Mouse (Mus musculus) embryonic facial prominence, embryonic 12.5 days (tissue): Measurements from ENCODE around the gene Msi2. TPM values are rescaled to one million over a fixed set of nuclear protein-coding genes. Genes with fewer than 3 reads are reported as not detected.

ENCODE experiments used
- ATAC-seq: fragments of 200-750 bp; cut with Nextera tagmentation; 2 replicates; pipeline ENCODE4 v1.8.0; 2017; ENCODE audit not compliant: insufficient number of reproducible peaks, insufficient read depth, low FRiP score, low TSS enrichment
- H3K27ac ChIP-seq: fragments of 300-500 bp; sonication (generic); 2 replicates; pipeline ENCODE4 v1.5.1; 2016; ENCODE audit warnings: mild to moderate bottlenecking
- H3K27me3 ChIP-seq: fragments of 300-500 bp; sonication (generic); 2 replicates; pipeline ENCODE4 v1.6.1; 2016; ENCODE audit warnings: mild to moderate bottlenecking, moderate library complexity
- H3K36me3 ChIP-seq: fragments of 300-500 bp; sonication (generic); 2 replicates; pipeline ENCODE4 v1.6.1; 2016; ENCODE audit warnings: mild to moderate bottlenecking
- H3K4me1 ChIP-seq: fragments of 300-500 bp; sonication (generic); 2 replicates; pipeline ENCODE4 v1.6.1; 2016
- H3K4me2 ChIP-seq: fragments of 300-500 bp; sonication (generic); replicated peaks from 2 replicates; pipeline ENCODE4 v1.6.1; 2016; ENCODE audit warnings: mild to moderate bottlenecking, moderate library complexity
- H3K4me3 ChIP-seq: fragments of 300-500 bp; sonication (generic); 2 replicates; pipeline ENCODE4 v1.5.1; 2016; ENCODE audit warnings: mild to moderate bottlenecking
- H3K9ac ChIP-seq: fragments of 300-500 bp; sonication (generic); 2 replicates; pipeline ENCODE4 v1.6.1; 2016; ENCODE audit warnings: mild to moderate bottlenecking, moderate library complexity
- H3K9me3 ChIP-seq: fragments of 300-500 bp; sonication (generic); 2 replicates; pipeline ENCODE4 v1.6.1; 2016; ENCODE audit warnings: mild to moderate bottlenecking, moderate library complexity
- WGBS: fragments of 180-500 bp; shearing (Covaris S2); methylation state at CpG from one replicate; pipeline ENCODE4 v1.1.7; 2016; 5-methylcytosine and 5-hydroxymethylcytosine counted together
- polyA plus RNA-seq: library from polyadenylated mRNA; unstranded; fragments of >200 nt; fragmentation: Nextera tagmentation; extraction: Ambion mirVana; gene quantifications from 2 replicates; pipeline ENCODE4 v1.2.1, GENCODE M21; 2016

Gene Msi2
- polyA plus RNA-seq, 1 experiment from 2014 or later = 22.0 TPM

DNA sequence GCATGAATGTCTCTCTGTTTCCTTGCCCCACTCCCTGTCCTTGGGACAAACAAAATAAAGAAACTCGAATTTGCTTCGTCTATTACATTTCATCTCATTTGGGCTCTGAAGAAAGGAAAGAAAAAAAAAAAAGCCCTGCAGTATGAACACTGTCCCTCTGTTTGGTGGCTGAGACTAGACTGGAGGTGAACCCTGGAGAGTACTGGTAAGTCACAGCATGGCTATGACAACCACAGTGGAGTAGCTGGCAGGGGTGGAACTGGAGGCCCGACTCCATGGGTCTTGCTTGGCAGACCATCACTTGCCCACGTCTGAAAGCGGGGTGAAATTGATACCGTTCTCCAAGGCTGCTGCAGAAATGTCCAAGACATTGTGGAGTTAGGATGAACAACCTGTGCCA, 71.8 kb downstream of the Msi2 start:
- Histone ChIP-seq H3K27me3 (no peaks in the 10 kb centered on the region), H3K9me3 (no peaks in the 10 kb centered on the region), H3K27ac (0 out of 2 replicates have a peak overlapping the region, but pooled peaks have one; percentile 30), H3K36me3 (peaks cover 8% of the 10 kb centered on the region; the same call in 1 of the 2 replicates), H3K9ac (no peak overlapping the region), H3K4me1 (peaks cover 37% of the 10 kb centered on the region), H3K4me3 (no peak overlapping the region), H3K4me2 (no peak overlapping the region)
- ATAC-seq = no peak
- 78% methylated on average over 6 of the region's 6 CpGs for WGBS

DNA sequence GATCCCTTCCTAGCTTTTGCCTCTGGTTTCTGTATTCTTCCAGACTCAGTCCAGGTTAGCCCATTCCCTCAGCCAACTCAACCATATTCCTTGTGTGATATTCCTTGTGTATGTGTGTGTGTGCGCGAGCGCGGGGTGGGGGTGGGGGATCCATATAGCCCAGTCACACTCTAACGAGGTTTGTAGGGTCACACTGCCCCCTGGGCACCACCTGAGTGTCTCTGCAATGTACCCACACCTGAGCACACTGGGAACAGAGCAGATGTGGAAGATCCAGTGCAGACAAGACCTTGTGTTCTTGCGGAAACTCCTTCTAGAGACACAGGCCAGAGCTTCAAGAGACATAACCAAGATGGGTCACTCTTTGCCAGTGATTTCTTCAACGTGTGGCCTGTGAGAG, 72.5 kb downstream of the Msi2 start:
- H3K27me3 ChIP-seq = no peaks in the 10 kb centered on the region
- H3K4me1 ChIP-seq = peaks cover 37% of the 10 kb centered on the region
- 0 out of 2 replicates have a peak, but pooled peaks have one; percentile 52 for ATAC-seq
- peaks cover 8% of the 10 kb centered on the region; the same call in 1 of the 2 replicates for H3K36me3 ChIP-seq
- H3K9ac ChIP-seq = no peak overlapping the region
- 74% methylated on average over 7 of the region's 7 CpGs for WGBS
- H3K4me3 ChIP-seq = no peak overlapping the region
- H3K9me3 ChIP-seq = no peaks in the 10 kb centered on the region
- no peak overlapping the region for H3K27ac ChIP-seq
- no peak overlapping the region for H3K4me2 ChIP-seq

DNA sequence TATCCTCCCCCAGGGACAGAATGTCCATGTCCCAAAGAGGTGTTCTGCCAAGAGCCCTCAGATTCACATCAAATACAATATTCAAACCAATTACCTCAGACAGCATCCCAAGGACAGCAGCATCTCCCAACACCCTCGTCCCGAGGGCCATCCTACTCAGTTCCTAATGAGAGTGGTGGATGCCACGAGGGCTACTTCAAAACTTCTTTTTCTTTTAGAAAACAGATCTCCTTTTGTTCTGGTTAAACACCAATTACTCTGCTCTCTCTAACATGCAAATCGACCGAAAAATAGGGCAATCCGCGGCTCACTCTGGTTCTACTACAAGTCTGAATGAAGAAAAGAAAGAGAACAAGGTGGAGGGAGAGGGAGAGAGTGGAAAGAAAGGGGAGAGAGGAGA, 73.6 kb downstream of the Msi2 start:
- WGBS = 33% methylated on average over 7 of the region's 7 CpGs
- H3K9me3 ChIP-seq = no peaks in the 10 kb centered on the region
- peaks cover 8% of the 10 kb centered on the region; the same call in 1 of the 2 replicates for H3K36me3 ChIP-seq
- H3K27me3 ChIP-seq = no peaks in the 10 kb centered on the region
- H3K9ac ChIP-seq = no peak overlapping the region
- no peak overlapping the region for H3K4me2 ChIP-seq
- H3K4me1 ChIP-seq = peaks cover 30% of the 10 kb centered on the region
- no peak for ATAC-seq
- no peak overlapping the region for H3K4me3 ChIP-seq
- H3K27ac ChIP-seq = no peak overlapping the region

DNA sequence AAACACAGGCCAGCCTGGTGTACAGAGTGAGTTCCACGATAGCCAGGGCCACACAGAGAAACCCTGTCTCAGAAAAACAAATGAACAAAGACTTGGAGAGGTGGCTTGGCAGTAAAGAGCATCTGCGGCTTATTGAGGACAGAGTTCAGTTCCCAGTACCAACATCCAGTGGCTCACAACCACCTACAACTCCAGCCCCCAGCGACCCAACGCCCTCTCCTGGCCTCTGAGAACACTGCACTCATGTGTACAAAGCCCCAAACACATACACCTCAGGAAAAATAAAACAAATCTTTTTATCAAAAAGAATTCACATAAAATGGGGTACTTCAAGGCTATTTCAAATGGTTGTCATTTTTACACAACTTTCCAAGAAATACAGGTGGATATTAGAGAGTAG, 78.5 kb downstream of the Msi2 start:
- H3K36me3 ChIP-seq = 0 out of 2 replicates have a peak, but pooled peaks cover 8% of the 10 kb centered on the region
- no peak overlapping the region for H3K4me2 ChIP-seq
- peaks cover 8% of the 10 kb centered on the region; the same call in 1 of the 2 replicates for H3K4me1 ChIP-seq
- no peak overlapping the region for H3K27ac ChIP-seq
- no peak overlapping the region for H3K4me3 ChIP-seq
- no peak overlapping the region for H3K9ac ChIP-seq
- ATAC-seq = no peak
- H3K27me3 ChIP-seq = no peaks in the 10 kb centered on the region
- 63% methylated on average over 4 of the region's 4 CpGs for WGBS
- H3K9me3 ChIP-seq = no peaks in the 10 kb centered on the region

DNA sequence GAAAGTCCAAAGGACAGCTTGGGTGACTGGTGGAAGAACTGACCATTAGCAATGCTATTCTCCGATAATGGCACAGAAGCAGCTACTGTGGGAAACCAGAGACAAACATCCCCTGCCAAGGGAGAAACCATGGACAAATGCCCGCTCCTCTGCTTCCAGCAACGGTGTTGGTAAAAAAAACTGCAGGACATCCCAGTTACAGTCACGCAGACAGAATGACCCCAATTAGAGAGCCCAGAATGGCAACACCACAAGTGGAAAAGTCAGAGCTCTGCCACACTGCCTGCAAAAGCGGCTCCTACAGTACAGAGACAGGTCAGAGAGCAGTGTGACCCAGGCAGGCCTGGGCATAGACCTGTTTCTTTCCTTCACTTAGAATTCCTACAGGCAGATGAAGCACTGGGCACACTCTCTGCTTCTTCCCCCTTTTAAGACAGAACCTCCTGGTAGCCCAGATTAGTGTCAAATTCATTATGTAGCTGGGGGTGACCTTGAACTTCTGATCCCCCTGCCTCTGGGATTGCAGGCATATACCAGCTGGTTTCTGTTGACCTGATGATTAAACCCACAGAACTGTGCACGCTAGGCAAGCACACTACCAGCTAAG, 79.3 kb downstream of the Msi2 start:
- H3K4me3 ChIP-seq = no peak overlapping the region
- H3K36me3 ChIP-seq = 0 out of 2 replicates have a peak, but pooled peaks cover 4% of the 10 kb centered on the region
- H3K4me1 ChIP-seq = 0 out of 2 replicates have a peak, but pooled peaks cover 6% of the 10 kb centered on the region
- H3K27me3 ChIP-seq = no peaks in the 10 kb centered on the region
- no peak overlapping the region for H3K4me2 ChIP-seq
- ATAC-seq = no peak
- no peak overlapping the region for H3K27ac ChIP-seq
- 77% methylated on average over 6 of the region's 6 CpGs for WGBS
- H3K9ac ChIP-seq = no peak overlapping the region
- no peaks in the 10 kb centered on the region for H3K9me3 ChIP-seq

DNA sequence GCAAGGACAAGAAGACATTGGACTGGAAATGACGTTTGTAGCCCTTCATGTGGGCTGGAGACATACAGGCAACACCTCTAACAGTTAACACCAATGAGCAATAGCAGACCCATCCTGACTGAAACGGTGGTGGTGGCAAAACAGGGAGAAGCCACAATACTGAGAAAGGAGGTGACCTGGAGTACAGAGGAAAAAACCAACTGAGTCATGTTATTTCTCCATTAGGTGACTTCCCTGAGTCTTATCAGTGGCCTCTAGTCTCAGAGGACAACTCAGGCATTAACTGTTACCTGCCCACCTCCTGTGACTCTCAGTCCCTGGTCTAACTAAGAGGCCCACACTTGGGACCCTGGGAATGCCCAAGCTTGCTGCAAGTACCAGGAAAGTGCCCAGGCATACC, 80.1 kb downstream of the Msi2 start:
- Histone ChIP-seq H3K4me3 (no peak overlapping the region), H3K36me3 (0 out of 2 replicates have a peak, but pooled peaks cover 4% of the 10 kb centered on the region), H3K4me1 (0 out of 2 replicates have a peak, but pooled peaks cover 6% of the 10 kb centered on the region), H3K9me3 (no peaks in the 10 kb centered on the region), H3K4me2 (no peak overlapping the region), H3K27ac (no peak overlapping the region), H3K9ac (no peak overlapping the region), H3K27me3 (no peaks in the 10 kb centered on the region)
- no peak for ATAC-seq
- 81% methylated on average over 2 of the region's 2 CpGs for WGBS

DNA sequence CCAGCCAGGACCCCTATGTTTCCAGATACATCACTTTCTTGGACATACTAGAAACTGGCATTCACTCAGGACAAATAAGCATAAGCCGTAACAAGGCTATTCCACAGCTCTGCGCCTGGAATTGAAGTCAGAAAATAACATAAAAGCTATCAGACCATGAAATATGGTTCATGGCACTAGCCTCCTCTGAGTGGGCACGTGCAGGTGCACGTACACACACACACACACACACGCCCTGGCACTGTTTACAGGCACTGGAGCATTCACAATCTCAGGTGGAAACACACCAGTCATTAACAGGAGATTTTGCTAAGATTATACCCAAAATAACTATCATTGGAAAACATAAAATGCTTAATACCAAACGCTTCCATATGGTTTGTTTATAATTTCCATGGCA, 81.4 kb downstream of the Msi2 start:
- no peak for ATAC-seq
- no peaks in the 10 kb centered on the region for H3K9me3 ChIP-seq

DNA sequence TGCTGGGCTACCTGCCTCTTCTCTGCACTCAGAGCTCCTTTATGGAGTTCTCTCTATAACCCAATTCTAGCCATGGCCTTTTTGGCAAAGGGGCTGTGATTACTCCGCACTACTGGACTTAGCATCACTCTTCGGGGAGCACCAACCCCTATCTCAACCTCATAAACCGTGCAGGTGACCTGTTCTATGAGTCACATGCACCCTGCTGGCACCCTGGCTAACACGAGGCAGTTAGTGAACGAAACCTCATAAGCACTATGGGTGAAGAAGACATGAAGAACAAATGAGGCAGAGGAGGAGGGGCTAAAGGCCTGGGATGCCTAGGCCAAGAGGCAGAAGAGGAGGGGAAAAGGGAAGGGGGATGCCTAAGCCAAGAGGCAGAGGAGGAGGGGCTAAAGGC, 82.0 kb downstream of the Msi2 start:
- no peaks in the 10 kb centered on the region for H3K36me3 ChIP-seq
- no peak for ATAC-seq
- H3K27ac ChIP-seq = no peak overlapping the region
- H3K9ac ChIP-seq = no peak overlapping the region
- WGBS = 90% methylated on average over 5 of the region's 5 CpGs
- H3K27me3 ChIP-seq = no peaks in the 10 kb centered on the region
- no peak overlapping the region for H3K4me3 ChIP-seq
- H3K9me3 ChIP-seq = no peaks in the 10 kb centered on the region
- H3K4me2 ChIP-seq = no peak overlapping the region
- H3K4me1 ChIP-seq = 0 out of 2 replicates have a peak, but pooled peaks cover 6% of the 10 kb centered on the region

More for the DNA sequence above, 81.4 kb downstream of the Msi2 start:
- 93% methylated on average over 6 of the region's 6 CpGs for WGBS
- no peak overlapping the region for H3K4me3 ChIP-seq
- no peak overlapping the region for H3K4me2 ChIP-seq
- 0 out of 2 replicates have a peak, but pooled peaks cover 6% of the 10 kb centered on the region for H3K4me1 ChIP-seq
- 0 out of 2 replicates have a peak, but pooled peaks cover 3% of the 10 kb centered on the region for H3K36me3 ChIP-seq
- H3K27me3 ChIP-seq = no peaks in the 10 kb centered on the region
- H3K27ac ChIP-seq = no peak overlapping the region
- no peak overlapping the region for H3K9ac ChIP-seq

DNA sequence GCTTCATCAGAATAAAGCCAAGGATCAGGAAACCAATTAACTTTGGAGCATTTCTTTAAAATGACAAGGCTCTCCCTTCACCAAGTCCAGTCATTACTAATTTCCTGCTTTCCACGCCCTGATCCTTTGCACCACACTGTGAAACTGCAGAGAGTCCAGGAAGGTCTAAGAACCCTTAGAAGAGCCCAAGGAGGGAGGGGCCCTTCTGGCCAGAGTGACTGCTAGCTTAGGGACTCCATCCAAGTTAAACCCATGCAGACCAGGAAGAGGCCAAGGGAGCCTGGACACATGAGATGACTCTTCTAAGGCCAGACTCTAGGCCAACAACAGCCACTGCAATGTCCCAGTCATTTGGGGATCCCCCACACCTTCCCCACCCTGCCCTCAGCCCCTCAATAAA, 83.7 kb downstream of the Msi2 start:
- H3K4me1 ChIP-seq = peaks cover 8% of the 10 kb centered on the region; the same call in 1 of the 2 replicates
- H3K36me3 ChIP-seq = no peaks in the 10 kb centered on the region
- 66% methylated on average over 1 of the region's 1 CpGs for WGBS
- H3K27ac ChIP-seq = no peak overlapping the region
- no peak for ATAC-seq
- H3K4me3 ChIP-seq = no peak overlapping the region
- H3K4me2 ChIP-seq = no peak overlapping the region
- H3K9ac ChIP-seq = no peak overlapping the region
- no peaks in the 10 kb centered on the region for H3K9me3 ChIP-seq
- H3K27me3 ChIP-seq = no peaks in the 10 kb centered on the region

DNA sequence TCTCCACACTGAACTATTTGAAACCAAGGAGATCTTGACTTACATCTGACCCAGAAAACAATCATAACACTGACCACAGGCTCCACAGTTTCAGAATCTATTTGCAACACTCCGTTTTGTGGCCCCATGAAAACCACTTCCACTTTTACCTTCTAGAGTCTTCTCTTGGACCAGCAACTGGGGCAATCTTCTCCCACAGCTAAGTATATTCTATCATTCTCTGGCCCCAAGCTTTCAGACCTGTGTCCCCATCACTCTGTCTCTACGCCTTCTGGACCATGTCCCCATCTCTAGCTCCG, 86.4 kb downstream of the Msi2 start:
- Histone ChIP-seq H3K27me3 (no peaks in the 10 kb centered on the region), H3K4me1 (peaks cover 20% of the 10 kb centered on the region), H3K4me2 (no peak overlapping the region), H3K36me3 (no peaks in the 10 kb centered on the region), H3K4me3 (no peak overlapping the region), H3K27ac (no peak overlapping the region), H3K9me3 (no peaks in the 10 kb centered on the region), H3K9ac (no peak overlapping the region)
- WGBS = 92% methylated on average over 3 of the region's 3 CpGs
- ATAC-seq = no peak

DNA sequence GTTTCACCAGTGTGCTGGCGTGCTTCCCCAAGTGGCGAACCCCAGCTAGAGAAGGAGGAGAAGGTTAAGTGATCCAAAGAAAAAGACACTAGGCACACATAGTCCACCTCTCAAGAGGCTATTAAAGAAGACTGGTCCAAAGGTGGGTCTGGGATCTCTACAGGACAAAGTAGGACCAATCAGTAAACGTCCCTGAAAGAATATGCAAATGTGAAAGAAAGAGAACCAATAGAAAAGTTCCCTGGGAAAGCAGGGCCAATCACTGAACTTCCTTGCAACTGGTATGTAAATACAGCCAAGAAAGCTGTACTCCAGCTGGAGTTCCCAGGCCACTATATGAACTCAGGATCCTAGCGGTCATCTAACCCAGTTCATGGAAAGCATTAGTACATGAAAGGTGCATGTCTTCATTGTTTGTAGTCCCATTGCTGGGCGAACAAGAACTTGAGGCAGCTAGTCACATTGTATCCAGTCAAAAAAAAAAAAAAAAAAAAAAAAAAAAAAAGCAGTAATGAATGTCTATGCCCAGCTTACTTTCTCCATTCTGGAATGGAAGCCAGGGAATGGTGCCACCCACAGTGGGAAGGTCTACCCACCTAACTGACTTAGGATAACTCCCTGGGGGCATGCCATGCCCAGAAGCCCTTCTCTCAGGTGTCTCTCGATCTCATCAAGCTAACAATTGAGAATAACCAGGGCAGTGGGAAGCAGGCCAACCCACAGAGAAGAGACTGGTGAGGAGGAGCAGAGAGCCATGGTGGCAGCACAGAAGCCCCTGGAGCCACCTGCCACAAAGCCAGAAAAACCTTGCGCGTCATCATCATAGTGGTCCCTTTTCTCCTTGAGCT, 87.0 kb downstream of the Msi2 start:
- Histone ChIP-seq H3K36me3 (no peaks in the 10 kb centered on the region), H3K9ac (no peak overlapping the region), H3K27me3 (no peaks in the 10 kb centered on the region), H3K4me2 (no peak overlapping the region), H3K4me3 (no peak overlapping the region), H3K27ac (no peak overlapping the region), H3K9me3 (no peaks in the 10 kb centered on the region), H3K4me1 (peaks cover 26% of the 10 kb centered on the region)
- ATAC-seq = no peak
- 89% methylated on average over 8 of the region's 8 CpGs for WGBS

DNA sequence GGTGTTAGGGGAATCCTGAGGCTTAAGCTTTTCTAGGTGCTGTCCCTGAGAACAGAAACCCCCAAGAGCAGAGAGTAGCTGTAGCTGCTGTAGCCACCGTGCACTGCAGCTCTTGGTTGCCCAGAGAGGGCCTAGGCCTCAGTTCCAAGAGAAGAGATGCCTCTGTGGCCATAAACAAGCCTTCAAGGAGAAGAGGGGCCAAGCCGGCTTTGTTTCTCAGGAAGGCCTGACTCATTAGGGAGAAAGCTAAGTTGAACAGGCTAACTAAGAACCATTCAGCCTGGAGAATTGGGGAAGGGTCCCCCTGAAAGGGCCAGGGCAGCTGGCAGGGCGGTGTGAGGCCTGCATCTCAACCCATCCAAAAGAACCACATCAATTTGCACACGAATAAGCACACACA, 88.7 kb downstream of the Msi2 start:
- Histone ChIP-seq H3K4me1 (peaks cover 40% of the 10 kb centered on the region), H3K4me3 (no peak overlapping the region), H3K36me3 (no peaks in the 10 kb centered on the region), H3K9ac (no peak overlapping the region), H3K27ac (peak overlapping the region; percentile 58), H3K9me3 (no peaks in the 10 kb centered on the region), H3K27me3 (no peaks in the 10 kb centered on the region), H3K4me2 (no peak overlapping the region)
- ATAC-seq = no peak
- WGBS = 52% methylated on average over 4 of the region's 4 CpGs
